ENCODE assay signal across 11 mouse cellular contexts in genomic region chr13:40890595-40890994, GRCm38 (mm10). TPM values are rescaled to one million over a fixed set of nuclear protein-coding genes. Genes with fewer than 3 reads are reported as not detected.
DNase-seq lines count a peak whose midpoint lies in the region; ATAC-seq lines count a peak whose summit lies in the region.
"Had no signal": no experiment of that assay in that cellular context is flagged by ENCODE, and none has a peak within 500 bp of the region (broad histone marks: within the 10 kb centered on the region; RNA-seq: fewer than 3 reads in every experiment).

No protein-coding gene starts in this region.

- H3K9me3 ChIP-seq in hindbrain, embryonic 15.5 days, result no peaks in the 10 kb centered on the region
- H3K9me3 ChIP-seq in hindbrain, embryonic 12.5 days (replicated peaks), result no peaks in the 10 kb centered on the region
- H3K9me3 ChIP-seq: embryonic facial prominence, embryonic 12.5 days; liver, embryonic 12.5 days had no signal

- no peaks in the 10 kb centered on the region for H3K36me3 ChIP-seq in hindbrain, embryonic 15.5 days
- no peaks in the 10 kb centered on the region for H3K36me3 ChIP-seq in hindbrain, embryonic 12.5 days
- H3K36me3 ChIP-seq: embryonic facial prominence, embryonic 12.5 days; liver, embryonic 12.5 days had no signal

- ATAC-seq in hindbrain, embryonic 15.5 days (ENCODE audit: low FRiP score, low read depth), result peak; percentile 55
- ATAC-seq in hindbrain, embryonic 12.5 days (ENCODE audit: low FRiP score), result no peak
- ATAC-seq: liver, embryonic 12.5 days had no signal

- peak overlapping the region; percentile 45; the same call in 1 of the 2 replicates for H3K27ac ChIP-seq in hindbrain, embryonic 15.5 days (replicated peaks)
- H3K27ac ChIP-seq in hindbrain, embryonic 12.5 days, result no peak overlapping the region
- H3K27ac ChIP-seq: embryonic facial prominence, embryonic 12.5 days; liver, embryonic 12.5 days had no signal

- H3K4me1 ChIP-seq in hindbrain, embryonic 15.5 days (replicated peaks), result peaks cover 28% of the 10 kb centered on the region
- peaks cover 12% of the 10 kb centered on the region for H3K4me1 ChIP-seq in hindbrain, embryonic 12.5 days

- peak overlapping the region; percentile 42 for H3K4me2 ChIP-seq in hindbrain, embryonic 15.5 days
- no peak overlapping the region for H3K4me2 ChIP-seq in hindbrain, embryonic 12.5 days (replicated peaks)
- H3K4me2 ChIP-seq: embryonic facial prominence, embryonic 12.5 days; liver, embryonic 12.5 days had no signal

- H3K9ac ChIP-seq in hindbrain, embryonic 15.5 days, result no peak overlapping the region
- H3K9ac ChIP-seq in hindbrain, embryonic 12.5 days, result no peak overlapping the region
- H3K9ac ChIP-seq: embryonic facial prominence, embryonic 12.5 days; liver, embryonic 12.5 days had no signal

- WGBS in hindbrain, embryonic 15.5 days, result 46% methylated on average over 5 of the region's 5 CpGs
- WGBS in hindbrain, embryonic 12.5 days, result 66% methylated on average over 5 of the region's 5 CpGs

- H3K27me3 ChIP-seq in hindbrain, embryonic 15.5 days, result no peaks in the 10 kb centered on the region
- no peaks in the 10 kb centered on the region for H3K27me3 ChIP-seq in hindbrain, embryonic 12.5 days

- H3K4me3 ChIP-seq in hindbrain, embryonic 15.5 days, result 0 out of 2 replicates have a peak overlapping the region, but pooled peaks have one; percentile 9
- H3K4me3 ChIP-seq in hindbrain, embryonic 12.5 days, result no peak overlapping the region
- H3K4me3 ChIP-seq: embryonic facial prominence, embryonic 12.5 days; liver, embryonic 12.5 days had no signal

- peak; percentile 44 for DNase-seq in adrenal gland, postnatal 14 days
- no peak for DNase-seq in adrenal gland, postnatal 4 days (ENCODE audit: low spot score in 2 of 2)
- DNase-seq in right cerebral cortex, postnatal 10 days (ENCODE audit: low spot score in 2 of 2), result peak; percentile 48 to 53
- no peak for DNase-seq in right cerebral cortex, adult 18-20 months
- DNase-seq in gastrocnemius, postnatal 25 days, result no peak
- DNase-seq in thymus, postnatal 14 days, result no peak
- DNase-seq: heart, postnatal 36 days had no signal

RNA-seq across cellular contexts. Expression of gene Gcnt2, which starts 31.0 kb away (rescaled TPM):
- 11.3 and 13.1 TPM in 2 replicates for total RNA-seq in adrenal gland, postnatal 14 days (2021)
- total RNA-seq in adrenal gland, postnatal 4 days (2021), result 10 to 100 TPM; 10.3 to 11.0 TPM
- polyA plus RNA-seq in hindbrain, embryonic 15.5 days (2015; fragmentation: Nextera tagmentation; extraction: Ambion mirVana), result 6.6 and 6.8 TPM in 2 replicates
- 5.0 and 5.8 TPM in 2 replicates for polyA plus RNA-seq in hindbrain, embryonic 12.5 days (2016; fragmentation: Nextera tagmentation; extraction: Ambion mirVana)
- 1 to 10 TPM; 4.9 to 5.3 TPM for total RNA-seq in gastrocnemius, postnatal 25 days (2021)

Comparison
In these comparisons a context has a peak if more than half of its experiments do, and no peak if none do; other contexts are left out.
1. DNase-seq: peak in adrenal gland, postnatal 14 days (single experiment) and right cerebral cortex, postnatal 10 days (2 of 2); none in adrenal gland, postnatal 4 days (0 of 2), right cerebral cortex, adult 18-20 months (single experiment), gastrocnemius, postnatal 25 days (single experiment) and thymus, postnatal 14 days (single experiment).